Mouse (Mus musculus) embryonic facial prominence, embryonic 13.5 days (tissue): ENCODE results near the gene Pik3r3. TPM values are rescaled to one million over a fixed set of nuclear protein-coding genes. Genes with fewer than 3 reads are reported as not detected.
"Not testable (repeated sequence)": the region's sequence is repeated elsewhere in the genome, so short reads cannot be mapped to it uniquely, and the experiment has no call there.

Experiments
- ATAC-seq: fragments of 200-750 bp; cut with Nextera tagmentation; 2 replicates; pipeline ENCODE4 v1.8.0; 2017; ENCODE audit warnings: low read depth; ENCODE audit not compliant: insufficient number of reproducible peaks, insufficient read depth, low FRiP score, low TSS enrichment
- H3K27ac ChIP-seq: fragments of 300-500 bp; sonication (generic); 2 replicates; pipeline ENCODE4 v1.5.1; 2015; ENCODE audit warnings: moderate library complexity, mild to moderate bottlenecking, inconsistent platforms
- H3K27me3 ChIP-seq: fragments of 300-500 bp; sonication (generic); 2 replicates; pipeline ENCODE4 v1.6.1; 2015; ENCODE audit warnings: mild to moderate bottlenecking, inconsistent platforms
- H3K36me3 ChIP-seq: fragments of 300-500 bp; sonication (generic); 2 replicates; pipeline ENCODE4 v1.6.1; 2015; ENCODE audit warnings: mild to moderate bottlenecking, inconsistent platforms
- H3K4me1 ChIP-seq: fragments of 300-500 bp; sonication (generic); 2 replicates; pipeline ENCODE4 v1.6.1; 2015; ENCODE audit warnings: inconsistent platforms
- H3K4me2 ChIP-seq: fragments of 300-500 bp; sonication (generic); 2 replicates; pipeline ENCODE4 v1.6.1; 2015; ENCODE audit warnings: moderate library complexity, mild to moderate bottlenecking, inconsistent platforms
- H3K4me3 ChIP-seq: fragments of 300-500 bp; sonication (generic); 2 replicates; pipeline ENCODE4 v1.5.1; 2015; ENCODE audit warnings: mild to moderate bottlenecking, inconsistent platforms
- H3K9ac ChIP-seq: fragments of 300-500 bp; sonication (generic); 2 replicates; pipeline ENCODE4 v1.6.1; 2015; ENCODE audit warnings: mild to moderate bottlenecking, inconsistent platforms
- H3K9me3 ChIP-seq: fragments of 300-500 bp; sonication (generic); 2 replicates; pipeline ENCODE4 v1.6.1; 2016; ENCODE audit warnings: inconsistent platforms
- WGBS: fragments of 180-500 bp; shearing (Covaris S2); methylation state at CpG from one replicate; pipeline ENCODE4 v1.1.7; 2015; ENCODE audit warnings: mixed read lengths; 5-methylcytosine and 5-hydroxymethylcytosine counted together
- polyA plus RNA-seq: library from polyadenylated mRNA; unstranded; fragments of >200 nt; fragmentation: Nextera tagmentation; extraction: Ambion mirVana; gene quantifications from 2 replicates; pipeline ENCODE4 v1.2.1, GENCODE M21; 2015

The Pik3r3 gene
- polyA plus RNA-seq, 1 experiment from 2014 or later = 28.9 TPM

GRCm38 (mm10) chr4:116192286-116192835, 29.1 kb upstream of the Pik3r3 start:
- Histone ChIP-seq H3K4me2 (no peak overlapping the region), H3K36me3 (no peaks in the 10 kb centered on the region), H3K4me1 (no peaks in the 10 kb centered on the region), H3K9ac (no peak overlapping the region), H3K4me3 (no peak overlapping the region), H3K27ac (no peak overlapping the region), H3K27me3 (no peaks in the 10 kb centered on the region), H3K9me3 (no peaks in the 10 kb centered on the region)
- ATAC-seq = no peak
- WGBS = 30% methylated on average over 4 of the region's 4 CpGs

DNA sequence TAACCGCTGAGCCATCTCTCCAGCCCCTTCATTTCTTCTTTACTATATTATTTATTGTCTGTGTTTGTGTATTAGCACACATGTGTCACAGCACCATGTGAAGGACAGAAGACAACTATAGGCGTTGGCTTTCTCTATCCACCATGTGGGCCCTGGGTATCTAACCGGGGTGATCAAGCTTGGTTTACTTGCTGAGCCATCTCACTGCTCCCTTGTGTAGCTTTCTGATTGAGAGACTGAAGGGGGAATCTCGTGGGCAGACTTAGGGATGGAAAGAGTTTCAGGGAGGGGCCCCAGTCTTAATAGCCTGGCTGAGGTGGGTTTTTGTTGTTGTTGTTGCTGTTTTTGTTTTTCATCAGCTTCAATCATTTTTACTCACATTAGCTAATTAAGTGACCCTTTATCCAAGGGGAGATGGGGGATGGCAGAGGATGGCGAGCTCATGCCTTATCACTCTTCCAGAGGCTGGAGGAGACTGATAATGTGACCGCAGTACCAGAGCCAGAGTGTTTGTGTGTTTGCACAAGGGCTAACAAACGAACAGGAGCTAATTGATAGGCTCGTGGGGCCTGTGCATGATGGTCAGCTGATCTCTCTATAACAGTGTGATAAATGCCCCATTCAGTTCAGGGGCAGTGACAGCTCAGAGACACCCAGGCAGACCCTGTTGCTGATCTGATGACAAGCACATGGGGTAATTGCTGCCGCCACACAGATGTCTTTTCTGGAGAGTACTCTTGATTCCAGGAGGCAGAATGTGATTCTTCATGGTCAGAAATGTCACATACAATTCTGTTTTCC, 27.6 kb upstream of the Pik3r3 start:
- ATAC-seq = no peak

DNA sequence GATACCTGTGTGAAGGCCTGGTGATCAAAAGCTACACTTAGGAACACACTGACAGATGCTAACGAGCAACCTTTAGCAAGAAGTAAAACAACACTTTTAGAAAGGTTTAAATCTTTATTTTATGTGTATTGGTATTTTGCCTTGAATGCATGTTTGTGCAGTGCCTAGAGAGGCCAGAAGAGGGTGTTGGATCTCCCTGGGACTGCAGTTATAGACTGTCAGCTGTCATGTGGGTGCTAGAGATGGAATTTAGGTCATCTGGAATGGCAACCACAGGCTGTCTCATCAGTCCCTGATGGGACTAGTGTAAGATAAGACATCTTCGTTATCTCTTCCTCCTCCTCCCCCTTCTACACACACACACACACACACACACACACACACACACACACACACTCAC, 23.0 kb upstream of the Pik3r3 start:
- Histone ChIP-seq H3K4me1 (0 out of 2 replicates have a peak, but pooled peaks cover 4% of the 10 kb centered on the region), H3K27me3 (no peaks in the 10 kb centered on the region), H3K9me3 (no peaks in the 10 kb centered on the region), H3K27ac (no peak overlapping the region), H3K9ac (no peak overlapping the region), H3K4me3 (no peak overlapping the region), H3K4me2 (no peak overlapping the region), H3K36me3 (no peaks in the 10 kb centered on the region)
- 81% methylated on average over 2 of the region's 2 CpGs for WGBS
- ATAC-seq = no peak

More for the DNA sequence above, 27.6 kb upstream of the Pik3r3 start:
- no peaks in the 10 kb centered on the region for H3K9me3 ChIP-seq
- 70% methylated on average over 9 of the region's 9 CpGs for WGBS
- H3K36me3 ChIP-seq = no peaks in the 10 kb centered on the region
- no peak overlapping the region for H3K4me2 ChIP-seq
- H3K4me1 ChIP-seq = no peaks in the 10 kb centered on the region
- H3K4me3 ChIP-seq = no peak overlapping the region
- H3K27ac ChIP-seq = no peak overlapping the region
- H3K27me3 ChIP-seq = no peaks in the 10 kb centered on the region
- no peak overlapping the region for H3K9ac ChIP-seq

- Histone ChIP-seq H3K36me3 (no peaks in the 10 kb centered on the region), H3K4me3 (no peak overlapping the region), H3K4me1 (no peaks in the 10 kb centered on the region), H3K9ac (no peak overlapping the region), H3K27ac (no peak overlapping the region), H3K4me2 (no peak overlapping the region), H3K9me3 (no peaks in the 10 kb centered on the region), H3K27me3 (no peaks in the 10 kb centered on the region)
- 59% methylated on average over 3 of the region's 3 CpGs for WGBS
- ATAC-seq = no peak
Measured at GRCm38 (mm10) chr4:116204422-116204821, 17.0 kb upstream of the Pik3r3 start.

- no peak for ATAC-seq
Measured at GRCm38 (mm10) chr4:116206531-116206930, 14.9 kb upstream of the Pik3r3 start.

GRCm38 (mm10) chr4:116208891-116209290, 12.5 kb upstream of the Pik3r3 start:
- Histone ChIP-seq H3K9ac (no peak overlapping the region), H3K4me3 (no peak overlapping the region), H3K4me2 (no peak overlapping the region), H3K27me3 (no peaks in the 10 kb centered on the region), H3K4me1 (no peaks in the 10 kb centered on the region), H3K36me3 (no peaks in the 10 kb centered on the region), H3K9me3 (no peaks in the 10 kb centered on the region), H3K27ac (no peak overlapping the region)
- no peak for ATAC-seq
- WGBS = 88% methylated on average over 1 of the region's 1 CpGs

More at GRCm38 (mm10) chr4:116206531-116206930, 14.9 kb upstream of the Pik3r3 start:
- Histone ChIP-seq H3K36me3 (no peaks in the 10 kb centered on the region), H3K9me3 (no peaks in the 10 kb centered on the region), H3K4me1 (no peaks in the 10 kb centered on the region), H3K4me2 (no peak overlapping the region), H3K9ac (no peak overlapping the region), H3K4me3 (no peak overlapping the region), H3K27ac (no peak overlapping the region), H3K27me3 (no peaks in the 10 kb centered on the region)
- WGBS = 86% methylated on average over 4 of the region's 4 CpGs

DNA sequence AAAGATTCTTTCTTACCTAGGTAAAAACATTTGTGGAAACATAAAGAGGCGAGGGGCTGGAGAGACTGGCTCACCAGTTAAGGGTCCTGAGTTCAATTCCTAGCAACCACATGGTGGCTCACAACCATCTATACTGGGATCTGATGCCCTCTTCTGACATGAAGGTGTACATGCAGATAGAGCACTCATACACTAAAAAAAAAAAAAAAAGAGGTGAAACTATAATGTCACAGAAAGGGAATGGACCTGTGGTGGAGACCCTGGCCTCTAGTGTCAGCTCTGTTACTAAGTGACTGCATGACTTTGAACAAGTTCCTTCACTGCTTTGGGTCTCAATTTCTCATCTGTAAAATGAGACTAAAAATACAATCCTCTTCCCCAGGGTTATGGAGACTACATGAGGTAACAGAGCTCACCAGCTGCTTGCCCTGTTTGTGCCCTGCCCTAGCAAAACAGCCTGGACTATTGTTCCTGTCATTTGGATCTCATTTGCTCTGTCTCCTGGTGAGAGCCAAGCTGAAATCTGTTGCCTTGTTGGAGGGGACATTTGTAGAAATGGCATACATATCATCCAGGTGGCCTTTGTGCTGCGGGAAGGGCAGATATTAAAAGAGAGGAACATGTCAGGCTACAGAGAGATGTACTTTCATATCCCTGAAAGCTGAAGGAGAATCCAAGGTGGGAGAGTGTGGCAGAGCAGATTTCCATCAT, 5.4 kb upstream of the Pik3r3 start:
- WGBS = 88% methylated on average over 2 of the region's 2 CpGs
- no peaks in the 10 kb centered on the region for H3K9me3 ChIP-seq
- no peak overlapping the region for H3K27ac ChIP-seq
- 0 out of 2 replicates have a peak, but pooled peaks cover 4% of the 10 kb centered on the region for H3K4me1 ChIP-seq
- H3K9ac ChIP-seq = no peak overlapping the region
- no peak overlapping the region for H3K4me2 ChIP-seq
- ATAC-seq = no peak
- no peak overlapping the region for H3K4me3 ChIP-seq
- H3K36me3 ChIP-seq = no peaks in the 10 kb centered on the region
- no peaks in the 10 kb centered on the region for H3K27me3 ChIP-seq

DNA sequence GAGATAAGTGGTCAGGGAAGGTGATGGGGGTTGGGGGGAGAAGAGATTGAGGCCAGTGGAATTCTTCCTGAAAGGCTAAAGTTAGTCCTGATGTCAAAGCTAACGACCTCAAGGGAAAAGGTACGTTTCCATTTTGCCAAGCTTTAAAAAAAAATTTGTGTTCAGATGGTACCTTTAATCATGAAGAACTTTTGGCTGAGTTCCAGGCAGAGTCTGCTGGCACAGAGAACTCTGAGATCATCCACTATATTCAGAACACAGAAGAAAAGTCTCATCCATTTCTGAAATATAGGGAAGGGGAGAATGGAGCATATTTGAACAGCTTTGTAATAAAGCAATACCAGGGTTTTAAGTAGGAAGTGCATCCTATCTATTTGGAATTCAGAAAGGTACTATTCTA, 4.4 kb upstream of the Pik3r3 start:
- H3K36me3 ChIP-seq = no peaks in the 10 kb centered on the region
- H3K9me3 ChIP-seq = no peaks in the 10 kb centered on the region
- no peak overlapping the region for H3K27ac ChIP-seq
- no peak for ATAC-seq
- WGBS = 32% methylated on average over 2 of the region's 2 CpGs
- H3K9ac ChIP-seq = no peak overlapping the region
- H3K4me1 ChIP-seq = 0 out of 2 replicates have a peak, but pooled peaks cover 4% of the 10 kb centered on the region
- H3K27me3 ChIP-seq = no peaks in the 10 kb centered on the region
- H3K4me3 ChIP-seq = no peak overlapping the region
- H3K4me2 ChIP-seq = no peak overlapping the region

DNA sequence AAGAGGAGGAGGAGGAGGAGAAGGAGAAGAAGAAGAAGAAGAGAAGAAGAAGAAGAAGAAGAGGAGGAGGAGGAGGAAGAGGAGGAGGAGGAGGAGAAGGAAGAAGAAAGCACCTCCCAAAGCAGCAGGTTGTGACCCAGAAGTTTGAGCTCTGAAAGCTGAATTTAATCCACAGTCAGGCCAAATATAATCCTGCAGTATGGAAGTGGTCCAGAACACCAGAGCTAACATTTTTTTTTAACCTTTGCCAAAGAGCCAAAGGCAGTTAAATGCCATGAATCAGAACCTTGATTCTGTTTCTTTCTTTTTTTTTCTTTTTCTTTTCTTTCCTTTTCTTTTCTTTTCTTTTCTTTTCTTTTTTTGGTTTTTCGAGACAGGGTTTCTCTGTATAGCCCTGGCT, 3.8 kb upstream of the Pik3r3 start:
- not testable (repeated sequence) for H3K27ac ChIP-seq, H3K4me2 ChIP-seq, H3K36me3 ChIP-seq, ATAC-seq, H3K9ac ChIP-seq, H3K4me3 ChIP-seq, H3K4me1 ChIP-seq, H3K9me3 ChIP-seq, H3K27me3 ChIP-seq
- 91% methylated on average over 1 of the region's 1 CpGs for WGBS

- whole genome bisulfite sequencing = 84% methylated on average over 1 of the region's 1 CpGs
- H3K4me3 ChIP-seq = no peak overlapping the region
- no peak for ATAC-seq
- H3K9me3 ChIP-seq = no peaks in the 10 kb centered on the region
- H3K9ac ChIP-seq = no peak overlapping the region
- H3K27ac ChIP-seq = peak overlapping the region; percentile 100; the same call in 1 of the 2 replicates
- H3K36me3 ChIP-seq = no peaks in the 10 kb centered on the region
- 0 out of 2 replicates have a peak, but pooled peaks cover 4% of the 10 kb centered on the region for H3K4me1 ChIP-seq
- no peak overlapping the region for H3K4me2 ChIP-seq
- H3K27me3 ChIP-seq = no peaks in the 10 kb centered on the region
Measured at GRCm38 (mm10) chr4:116219056-116219455, 2.4 kb upstream of the Pik3r3 start.

DNA sequence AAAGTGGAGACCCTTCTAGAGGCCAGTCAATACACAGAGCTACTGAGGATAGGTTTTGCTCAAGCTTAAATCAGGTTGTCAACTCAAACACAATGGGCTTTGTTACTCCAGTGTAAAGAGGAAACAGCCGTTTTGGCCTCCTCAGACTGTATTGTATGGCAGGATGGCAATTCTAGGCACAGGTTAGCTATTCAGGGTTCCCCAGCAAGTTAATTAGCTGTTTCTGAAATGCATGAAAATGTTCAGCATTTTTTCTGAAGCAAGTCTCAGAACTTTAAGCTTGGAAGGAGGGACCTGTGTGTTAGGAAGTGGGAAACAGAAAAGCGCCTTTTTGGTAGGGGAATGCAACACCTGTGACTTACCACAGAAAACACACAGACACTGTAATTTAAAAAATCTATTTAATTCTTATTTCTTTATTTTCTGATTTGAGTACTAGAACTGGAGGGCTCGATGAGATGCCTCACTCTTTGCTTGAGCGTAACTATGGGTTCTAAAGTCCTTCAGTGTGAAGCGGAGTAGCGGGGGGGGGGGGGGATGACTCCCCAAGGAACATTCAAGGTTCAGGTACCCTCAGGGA, 1.3 kb upstream of the Pik3r3 start:
- H3K36me3 ChIP-seq = no peaks in the 10 kb centered on the region
- 2% methylated on average over 6 of the region's 6 CpGs for WGBS
- 0 out of 2 replicates have a peak, but pooled peaks cover 4% of the 10 kb centered on the region for H3K4me1 ChIP-seq
- peak overlapping the region; percentile 66 for H3K4me2 ChIP-seq
- no peak for ATAC-seq
- peak overlapping the region; percentile 100 for H3K27ac ChIP-seq
- no peaks in the 10 kb centered on the region for H3K27me3 ChIP-seq
- H3K9ac ChIP-seq = peak overlapping the region; percentile 96
- H3K4me3 ChIP-seq = peak overlapping the region; percentile 70
- no peaks in the 10 kb centered on the region for H3K9me3 ChIP-seq
